Mouse (Mus musculus) leukemia stem cell, adult 10-12 weeks (primary cell): ENCODE measurements around the gene Rnf11. TPM values are rescaled to one million over a fixed set of nuclear protein-coding genes. Genes with fewer than 3 reads are reported as not detected.

ENCODE experiments used
- polyA plus RNA-seq: library from polyadenylated mRNA; stranded (reverse); fragments of >175 nt; gene quantifications from 2 replicates; pipeline ENCODE4 v1.2.3, GENCODE M21; 2012; ENCODE audit warnings: low replicate concordance

The Rnf11 gene
- polyA plus RNA-seq: 22.1 and 38.2 TPM in 2 replicates

DNA sequence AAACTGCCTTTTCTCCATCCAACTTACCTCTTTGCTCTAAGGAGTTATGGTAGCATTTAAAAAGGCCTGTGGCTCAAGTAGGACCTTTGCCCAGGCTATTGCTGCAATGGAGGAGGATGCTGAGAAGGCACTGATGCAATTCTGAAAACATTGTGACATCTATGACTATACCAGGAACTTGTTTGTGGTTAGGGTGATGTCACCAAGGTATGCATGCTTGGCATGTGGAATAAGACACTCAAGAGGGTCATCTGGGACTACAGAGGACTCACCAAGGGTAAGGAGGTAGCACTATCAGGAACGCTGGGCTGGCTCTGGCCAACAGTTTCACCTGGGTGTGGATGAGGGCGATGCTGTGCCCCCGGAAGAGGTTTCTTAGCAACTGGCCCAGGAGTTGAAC, at the start of gene Rnf11:
Rnf11 (minus strand) TSS at position 108 of the 400 bp plus-strand sequence.

DNA sequence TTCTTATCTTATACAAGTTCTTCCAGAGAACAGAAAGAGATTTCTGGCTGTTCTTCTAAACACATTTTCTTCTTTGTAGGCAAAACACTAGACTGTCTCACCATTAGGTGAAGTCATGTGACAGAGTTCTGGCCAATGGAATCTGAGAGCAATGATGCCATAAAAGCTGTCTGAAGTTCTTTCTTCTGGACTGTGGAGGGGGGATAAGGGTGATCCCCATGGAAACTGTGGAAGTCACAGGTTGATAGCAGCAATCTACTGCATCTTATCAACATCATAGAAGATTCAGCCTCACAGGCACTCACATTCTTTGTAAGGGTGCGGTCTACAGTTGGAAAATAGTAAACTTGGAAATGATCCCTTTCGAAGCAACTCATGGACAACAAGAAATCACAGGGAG, 46.6 kb upstream of the Rnf11 start, which contains the start of gene 4930522H14Rik:
4930522H14Rik (minus strand) TSS at position 187 of the 400 bp plus-strand sequence.

GRCm38 (mm10) chr4:109406486-109407175, 77.9 kb downstream of the Rnf11 start, which contains the start of gene Ttc39a:
Gene Ttc39a (plus strand): TSS chr4:109406623.

Other genes starting within 250 kb of the Rnf11 start
- 7.7 and 18.4 TPM in 2 replicates for gene Eps15, start 204.5 kb downstream of the Rnf11 start, polyA plus RNA-seq
- gene Ttc39a, start 78.1 kb downstream of the Rnf11 start, polyA plus RNA-seq: 1.8 and 3.0 TPM in 2 replicates
- gene 4930522H14Rik, start 46.6 kb upstream of the Rnf11 start, polyA plus RNA-seq: not detected in 2 replicates
- gene Cdkn2c, start 182.5 kb upstream of the Rnf11 start, polyA plus RNA-seq: 80.0 and 98.1 TPM in 2 replicates
- 7.8 and 14.7 TPM in 2 replicates for gene Faf1, start 191.9 kb upstream of the Rnf11 start, polyA plus RNA-seq